Mouse (Mus musculus) adrenal gland, adult (tissue): ENCODE measurements around the gene Bysl.

Source experiments
- DNase-seq, 2 experiments: peaks; one replicate each; pipeline ENCODE4 v3.0.0; 2022 to 2023; ENCODE audit warnings: low spot score in 1 of 2; ENCODE audit not compliant: inconsistent age in 2 of 2

The Bysl gene

DNA sequence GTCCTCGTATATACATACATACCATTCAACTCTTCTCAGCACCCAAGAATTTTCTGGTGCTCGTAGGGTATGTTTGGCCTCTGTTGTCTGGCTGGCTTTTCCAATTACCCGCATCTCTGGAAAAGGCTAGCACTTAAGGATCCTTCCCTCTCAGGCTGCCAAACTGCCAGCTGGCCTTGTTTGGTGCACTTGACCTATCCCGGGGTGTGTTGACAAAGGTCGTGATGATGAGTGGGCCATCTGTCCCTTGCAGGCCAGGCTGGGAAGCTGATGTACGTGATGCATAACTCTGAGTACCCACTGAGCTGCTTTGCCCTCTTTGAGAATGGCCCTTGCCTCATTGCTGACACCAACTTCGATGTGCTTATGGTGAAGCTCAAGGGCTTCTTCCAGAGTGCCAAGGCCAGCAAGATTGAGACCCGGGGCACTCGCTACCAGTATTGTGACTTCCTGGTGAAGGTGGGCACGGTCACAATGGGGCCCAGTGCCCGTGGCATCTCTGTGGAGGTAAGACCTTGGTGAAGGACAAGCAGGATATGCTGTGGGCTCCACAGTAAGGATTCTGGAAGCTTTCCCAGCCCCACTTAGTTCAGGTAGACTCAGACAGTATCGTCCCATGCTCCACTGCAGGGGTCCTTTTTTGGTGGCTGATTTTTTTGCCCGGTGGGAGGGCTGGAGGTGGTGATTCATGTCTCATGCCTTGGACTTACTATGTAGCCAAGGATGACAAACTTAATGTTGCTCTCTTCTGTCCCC, 7.4 kb upstream of the Bysl start:
- peak in 1 of 2 experiments; percentile 61 for DNase-seq

DNA sequence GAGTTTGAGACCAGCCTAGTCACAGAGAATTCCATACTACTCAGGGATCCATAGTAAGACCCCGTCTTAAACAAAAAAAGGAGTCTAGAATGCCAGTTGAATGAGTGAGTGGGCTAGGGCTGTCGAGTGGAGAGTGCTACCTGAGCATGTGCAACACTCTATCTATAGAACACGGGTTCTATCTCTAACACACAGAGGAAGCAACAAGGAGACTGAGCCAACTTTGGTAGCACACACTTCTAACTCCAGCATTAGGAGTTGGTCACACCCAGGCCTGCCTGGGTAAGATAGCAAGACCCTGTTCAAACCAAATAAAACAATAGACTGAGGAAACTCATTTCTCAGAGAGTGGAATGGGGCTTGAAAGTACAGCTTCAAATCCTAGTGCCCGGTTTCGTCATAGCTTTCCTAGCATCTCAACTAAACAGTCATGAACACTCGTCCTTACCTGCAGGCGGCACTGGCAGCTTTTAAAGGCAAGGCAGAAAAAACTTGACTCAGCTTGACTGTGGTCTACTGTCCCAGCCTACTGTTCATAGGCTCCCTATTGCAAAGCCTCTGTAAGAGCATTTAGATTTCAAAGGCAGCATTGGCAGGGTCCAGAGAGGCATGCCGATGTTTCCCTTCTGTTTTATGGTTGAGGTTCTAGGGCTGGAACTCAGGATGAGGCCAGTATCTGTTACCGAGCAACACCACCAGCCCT, 6.5 kb upstream of the Bysl start:
- DNase-seq, result no peak

DNA sequence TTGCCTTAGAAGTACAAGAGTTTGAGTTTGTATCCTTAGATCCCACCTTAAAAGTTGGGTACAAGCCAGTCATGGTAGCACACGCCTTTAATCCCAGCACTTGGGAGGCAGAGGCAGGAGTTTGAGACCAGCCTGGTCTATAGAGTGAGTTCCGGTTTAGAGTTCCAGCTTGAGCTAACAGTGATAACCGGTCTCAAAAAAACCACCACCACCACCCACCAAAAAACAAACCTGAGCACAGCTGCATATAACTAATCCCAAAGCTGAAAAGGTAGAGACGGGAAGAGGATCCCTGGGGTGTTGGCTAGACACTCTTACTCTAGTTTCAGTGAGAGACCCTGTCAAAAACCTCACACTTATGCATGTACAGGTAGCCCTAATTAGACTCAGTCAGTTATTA, 5.4 kb upstream of the Bysl start:
- DNase-seq, result no peak

DNA sequence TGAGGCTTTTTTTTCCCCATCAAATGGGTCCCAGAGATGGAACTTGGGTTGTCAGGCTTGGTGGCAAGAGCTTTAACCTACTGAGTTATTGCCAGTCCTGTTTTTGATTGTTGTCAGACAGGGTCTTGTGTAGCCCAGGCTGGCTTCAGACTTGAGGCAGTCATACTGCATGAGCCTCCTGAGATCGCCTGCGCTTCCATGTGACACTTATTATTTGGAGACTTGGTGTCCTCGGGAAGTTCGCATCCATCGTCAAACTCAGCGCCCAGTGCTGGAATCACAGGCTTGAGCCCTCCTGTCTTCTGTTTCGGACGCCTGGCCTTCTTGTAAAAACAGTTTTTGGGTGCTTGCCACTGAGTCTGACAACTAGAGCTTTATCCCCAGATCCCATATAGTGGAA, 4.8 kb upstream of the Bysl start:
- no peak for DNase-seq

DNA sequence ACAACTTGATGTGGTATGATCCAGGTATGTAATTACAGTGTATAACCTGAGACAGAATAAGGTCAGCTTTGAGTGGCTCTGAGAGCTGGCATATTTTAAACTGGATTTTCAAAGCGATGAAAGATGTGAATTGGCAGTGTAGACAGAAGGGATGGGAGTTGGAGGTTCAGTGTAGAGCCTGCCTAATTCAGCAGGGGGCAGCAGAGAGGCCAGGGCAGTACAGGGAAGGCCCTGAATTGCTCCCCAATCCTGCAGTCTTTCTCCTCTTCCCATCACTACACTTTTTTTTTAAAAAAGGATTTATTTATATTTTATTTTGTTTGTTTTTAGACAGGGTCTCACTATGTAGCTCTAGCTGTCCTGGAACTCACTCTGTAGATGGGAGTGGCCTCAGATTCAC, 2.7 kb upstream of the Bysl start:
- peak in 1 of 2 experiments; percentile 78 for DNase-seq

DNA sequence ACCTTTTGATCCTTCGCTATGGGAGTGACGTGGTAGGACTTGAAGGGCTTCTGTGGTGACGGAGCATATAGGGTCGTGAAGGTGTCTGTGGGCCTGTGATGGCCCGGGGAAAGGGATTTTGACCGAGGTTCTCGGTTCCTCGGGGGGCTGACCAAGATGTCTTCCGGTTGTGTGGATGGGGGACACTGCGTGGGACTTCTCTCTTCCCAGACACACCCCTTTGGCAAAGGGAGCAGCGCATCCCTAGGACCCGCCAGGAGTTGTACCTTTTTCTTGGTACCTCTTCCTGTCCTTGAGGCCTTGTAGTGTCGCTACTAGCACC, 330 bp upstream of the Bysl start:
- DNase-seq, result no peak

DNA sequence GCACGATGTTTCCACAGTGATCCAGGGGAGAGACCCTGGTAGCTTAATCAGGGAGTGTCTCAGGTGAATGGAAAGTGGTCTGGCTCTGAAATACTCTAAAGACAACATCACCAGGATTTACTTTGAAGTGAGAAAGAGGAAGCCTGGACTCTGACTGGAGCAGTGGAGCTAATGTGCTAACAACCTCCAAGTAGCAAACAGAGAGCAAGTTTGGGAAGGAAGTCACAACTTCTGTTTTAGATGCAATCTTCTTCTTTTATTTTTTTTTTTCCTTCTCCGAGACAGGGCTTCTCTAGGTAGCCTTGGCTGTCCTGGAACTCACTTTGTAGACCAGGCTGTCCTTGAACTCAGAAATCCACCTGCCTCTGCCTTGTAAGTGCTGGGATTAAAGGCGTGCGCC, 2.1 kb downstream of the Bysl start:
- no peak for DNase-seq

DNA sequence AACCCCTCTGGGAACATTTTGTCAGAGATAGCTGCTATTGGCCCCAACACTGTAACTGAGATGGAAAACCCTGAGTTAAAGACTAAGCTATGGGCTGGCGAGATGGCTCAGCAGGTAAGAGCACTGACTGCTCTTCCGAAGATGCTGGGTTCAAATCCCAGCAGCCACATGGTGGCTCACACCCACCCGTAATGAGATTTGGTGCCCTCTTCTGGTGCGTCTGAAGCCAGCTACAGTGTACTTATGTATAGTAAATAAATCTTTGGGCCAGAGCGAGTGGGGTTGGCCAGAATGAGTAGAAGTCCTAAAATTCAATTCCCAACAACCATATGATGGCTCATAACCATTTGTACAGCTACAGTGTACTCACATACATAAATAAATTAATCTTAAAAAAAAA, 5.1 kb downstream of the Bysl start:
- DNase-seq, result peak in 1 of 2 experiments; percentile 65

DNA sequence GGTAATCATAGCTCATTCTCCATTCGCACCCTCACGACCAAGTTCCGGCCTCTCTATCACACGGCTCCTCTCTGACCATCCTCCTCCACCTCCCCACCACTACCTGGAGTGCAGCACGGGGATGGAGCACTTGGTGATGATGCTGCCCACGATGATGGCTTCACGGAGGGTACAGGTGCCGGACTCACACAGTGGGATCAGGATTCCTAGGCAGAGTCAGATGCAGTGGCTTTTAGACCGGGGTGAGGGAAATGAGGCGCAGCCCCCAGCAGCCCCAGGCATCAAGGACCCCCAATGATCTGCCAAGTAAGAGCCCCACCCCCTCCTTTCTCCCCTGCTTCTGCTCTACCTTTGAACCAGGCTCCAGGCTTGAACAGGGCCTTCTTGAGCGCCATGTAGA, 9.0 kb downstream of the Bysl start:
- no peak for DNase-seq

DNA sequence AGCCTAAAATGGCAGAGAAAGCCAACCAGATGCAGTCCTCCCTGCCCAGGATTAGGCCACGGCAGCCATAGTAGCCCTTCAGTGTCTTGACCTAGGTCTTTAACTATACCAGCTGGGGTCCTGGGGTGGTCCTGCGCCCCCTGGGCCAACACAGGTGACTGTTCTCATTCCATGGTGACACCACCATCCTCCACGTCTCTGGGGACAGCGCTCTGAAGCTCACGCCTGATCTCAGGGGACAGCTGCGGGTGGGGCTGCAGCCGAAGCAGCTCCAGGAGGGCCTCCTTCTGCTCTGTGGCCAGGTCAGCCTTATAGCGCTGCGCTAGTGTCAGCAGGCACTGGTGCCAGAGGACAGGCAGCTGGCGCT, 9.9 kb downstream of the Bysl start:
- peak in 1 of 2 experiments; percentile 50 for DNase-seq

DNA sequence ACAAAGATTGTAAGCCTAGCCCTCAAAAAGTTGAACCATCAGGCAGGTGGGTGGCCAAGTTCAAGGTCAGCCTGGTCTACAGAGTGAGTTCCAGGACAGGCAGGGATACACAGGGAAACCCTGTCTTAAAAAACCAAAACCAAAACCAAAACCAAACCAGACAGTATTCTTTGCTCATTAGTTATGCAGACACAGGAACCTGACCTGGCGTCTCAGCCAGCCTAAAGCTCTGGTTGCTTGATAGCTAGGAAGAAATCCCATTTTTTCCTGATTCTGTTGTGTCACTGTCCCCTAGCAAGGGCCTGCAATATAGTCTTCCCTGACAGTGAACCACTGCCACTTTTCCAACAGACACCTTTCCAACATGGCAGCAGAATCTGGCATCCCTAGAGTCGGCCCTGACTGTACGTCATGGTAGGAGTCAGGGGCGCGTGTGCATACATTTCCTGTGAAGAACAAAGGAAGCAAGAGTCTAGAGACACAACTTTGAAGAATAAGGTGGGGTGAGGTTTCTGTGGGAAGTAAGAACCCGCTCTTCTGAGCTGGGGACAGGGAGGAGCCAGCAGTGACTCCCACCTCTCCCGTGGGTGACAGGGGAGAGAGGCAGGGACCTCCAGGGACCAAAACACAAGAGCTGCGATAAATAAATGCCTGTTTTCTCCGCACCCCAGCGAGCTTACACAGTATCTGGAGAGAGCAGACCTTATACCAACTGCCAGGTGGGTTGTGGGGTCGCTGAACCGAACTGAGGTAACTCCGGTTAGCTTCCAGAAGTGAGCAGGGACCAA, 10.5 kb downstream of the Bysl start:
- DNase-seq, result no peak

DNA sequence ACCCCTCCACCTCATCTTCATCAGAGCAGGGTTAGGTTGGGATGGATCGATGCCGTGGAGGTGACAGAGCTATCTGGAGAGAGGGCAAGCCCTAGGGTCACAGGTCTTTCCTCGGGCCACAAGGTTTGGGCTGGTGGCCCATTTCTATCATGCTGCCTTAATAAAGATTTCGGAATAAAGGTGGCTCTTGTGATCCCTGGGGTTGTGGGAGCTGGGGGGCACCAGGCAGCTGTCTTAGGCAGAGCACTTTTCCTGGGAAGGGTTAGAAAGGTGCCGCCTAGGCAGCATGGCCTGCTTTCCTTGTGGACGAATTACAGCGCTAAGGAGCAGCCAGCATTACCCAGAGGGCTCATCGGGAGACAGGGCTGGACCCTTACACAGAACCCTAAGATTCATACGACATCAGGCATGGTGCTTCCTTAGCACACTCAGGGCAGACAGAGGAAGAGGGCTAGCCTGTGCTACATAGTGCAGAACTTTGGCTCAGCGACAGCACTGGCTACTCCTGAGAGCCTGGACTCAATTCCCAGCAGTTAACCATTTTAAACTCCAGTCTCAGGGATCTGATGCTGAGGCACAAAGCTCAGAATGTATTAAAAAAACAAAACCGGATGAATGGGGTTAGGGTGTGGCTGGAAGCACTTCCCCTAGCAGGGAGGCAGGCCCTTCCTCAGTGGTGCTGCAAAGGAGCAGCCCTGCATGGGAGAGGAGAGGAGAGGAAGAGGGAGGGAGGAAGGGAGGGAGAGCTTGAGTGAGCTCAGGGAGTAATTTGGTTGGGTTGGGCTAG, 11.6 kb downstream of the Bysl start:
- DNase-seq, result peak in 1 of 2 experiments; percentile 68

DNA sequence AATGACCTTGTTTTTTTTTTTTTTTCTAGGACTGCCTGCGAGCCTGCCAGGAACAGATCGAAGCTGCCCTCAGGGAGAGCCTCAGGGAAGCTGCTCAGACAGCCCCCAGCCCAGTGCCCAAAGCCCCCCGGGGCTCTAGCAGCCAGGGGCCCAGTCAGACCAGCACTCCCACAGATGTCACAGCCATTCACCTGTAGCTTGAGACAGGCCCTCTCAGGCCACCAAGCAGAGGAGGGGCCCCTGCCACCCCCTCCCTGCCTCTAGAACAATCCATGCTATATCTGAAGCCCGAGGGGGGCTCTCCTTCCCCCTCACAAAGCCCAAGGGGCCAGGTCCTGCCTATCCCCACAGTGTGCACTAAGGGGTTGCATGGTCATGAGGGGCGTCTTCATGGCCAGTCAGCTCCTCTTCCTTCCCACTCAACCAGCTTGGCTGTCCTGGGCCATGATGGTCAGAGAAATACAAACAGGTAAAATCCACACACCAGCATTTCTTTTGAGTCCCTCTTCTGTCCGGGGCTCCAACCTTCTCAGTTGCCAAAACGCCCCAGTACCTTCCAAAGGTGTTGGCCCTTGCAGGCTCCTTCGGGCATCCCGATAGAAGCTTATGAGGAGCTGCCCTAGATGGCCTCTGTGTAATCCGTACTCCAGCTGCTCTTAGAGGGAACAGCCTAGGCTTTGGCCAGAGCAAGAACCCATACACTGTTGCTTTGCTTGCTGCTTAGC, 12.6 kb downstream of the Bysl start:
- peak in 1 of 2 experiments; percentile 62 for DNase-seq

DNA sequence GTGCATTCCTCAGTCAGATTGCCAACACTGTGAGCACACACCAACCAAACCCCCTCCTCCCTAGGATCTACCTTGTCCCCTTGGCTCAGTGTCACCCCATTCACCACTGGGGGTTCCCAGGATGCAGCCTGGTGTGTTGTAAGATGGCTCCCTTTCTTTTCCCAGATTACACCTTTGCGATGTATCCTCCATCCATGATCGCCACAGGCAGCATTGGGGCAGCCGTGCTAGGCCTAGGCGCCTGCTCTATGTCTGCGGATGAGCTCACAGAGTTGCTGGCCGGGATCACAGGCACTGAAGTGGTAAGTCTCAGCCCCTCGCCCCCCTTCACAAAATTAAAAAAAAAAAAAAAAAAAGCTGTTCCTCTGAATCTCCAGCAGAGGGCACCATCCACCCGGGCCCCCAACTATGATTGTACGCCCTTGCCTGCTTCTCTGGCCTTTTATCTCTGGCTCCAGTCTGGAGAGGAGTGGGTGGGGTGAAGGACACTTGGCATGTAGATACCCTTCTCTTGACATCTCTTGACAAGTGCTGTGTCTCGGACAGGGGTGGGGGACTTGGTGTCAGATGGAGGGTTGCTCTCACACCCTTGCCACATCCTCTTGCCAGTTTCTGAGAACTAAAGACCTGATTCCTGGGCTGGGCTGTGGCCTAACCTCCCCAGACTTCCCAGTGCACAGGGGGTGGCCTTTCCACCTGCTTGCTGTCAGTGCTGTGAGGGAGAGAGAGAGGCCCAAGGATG, 13.3 kb downstream of the Bysl start:
- DNase-seq, result peak; percentile 59 to 87

DNA sequence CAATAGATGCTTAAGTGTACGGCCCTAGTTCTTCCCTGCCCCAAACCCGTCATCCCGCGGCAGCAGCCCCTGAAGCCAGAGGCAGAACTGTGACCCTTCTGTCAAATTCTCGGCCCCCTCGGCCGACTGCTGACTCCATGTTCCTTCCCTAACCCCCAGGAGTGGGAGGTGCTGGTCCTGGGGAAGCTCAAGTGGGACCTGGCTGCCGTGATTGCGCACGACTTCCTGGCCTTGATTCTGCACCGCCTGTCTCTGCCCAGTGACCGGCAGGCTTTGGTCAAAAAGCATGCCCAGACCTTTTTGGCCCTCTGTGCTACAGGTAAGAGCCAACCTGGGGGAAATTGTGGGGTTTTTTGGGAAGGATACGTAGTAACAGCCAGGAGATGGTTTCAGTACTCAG, 14.0 kb downstream of the Bysl start:
- peak; percentile 62 to 84 for DNase-seq

DNA sequence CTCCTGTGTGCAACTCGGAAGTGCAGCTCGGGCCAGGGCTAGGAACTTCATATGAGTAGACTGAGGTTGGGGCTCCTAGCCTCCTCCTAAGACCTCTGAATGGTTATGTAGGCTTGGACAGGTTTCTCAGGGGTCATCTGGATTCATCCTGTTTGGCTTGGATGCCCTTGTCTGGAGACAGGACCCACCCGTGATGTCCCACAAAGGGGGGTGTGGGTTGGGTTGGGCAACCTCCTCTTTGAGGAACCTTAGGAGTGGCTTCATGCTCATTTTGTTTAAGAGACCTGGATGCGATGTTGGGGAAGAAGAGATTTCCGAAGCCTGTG, 14.5 kb downstream of the Bysl start:
- DNase-seq, result peak in 1 of 2 experiments; percentile 75

DNA sequence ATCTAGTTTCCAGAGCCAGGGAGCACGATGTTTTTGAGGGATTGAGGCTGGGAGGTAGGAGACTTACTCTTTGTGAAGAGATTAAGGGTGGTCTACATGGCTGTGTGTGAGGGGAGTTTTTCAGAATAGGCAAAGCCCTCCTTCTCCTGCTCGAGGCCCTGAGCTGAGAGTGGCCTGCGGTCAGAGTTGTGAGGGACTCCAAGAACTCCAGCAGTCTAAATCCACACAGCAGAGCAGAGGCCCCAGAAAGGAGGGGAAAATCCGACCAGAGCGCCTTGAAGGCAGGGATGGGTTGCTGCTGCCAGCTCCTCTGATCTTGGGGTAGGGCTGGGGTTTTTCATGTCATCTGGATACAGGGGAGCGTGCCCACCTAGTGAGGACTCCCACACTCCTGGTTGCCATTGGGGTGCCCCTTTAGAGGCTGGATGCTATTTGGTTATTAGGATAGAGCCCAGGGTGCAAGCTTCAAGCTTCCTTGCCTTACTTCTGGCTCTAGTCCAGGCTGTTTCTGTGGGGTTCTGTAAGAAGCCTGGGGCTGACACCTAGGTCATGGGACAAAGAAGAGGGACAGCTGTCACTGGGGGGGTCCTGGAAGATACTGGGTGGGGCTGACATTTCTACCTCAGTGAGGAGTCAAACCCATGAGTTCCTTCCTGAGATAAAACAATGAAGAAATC, 15.0 kb downstream of the Bysl start:
- DNase-seq, result peak; percentile 44 to 75

DNA sequence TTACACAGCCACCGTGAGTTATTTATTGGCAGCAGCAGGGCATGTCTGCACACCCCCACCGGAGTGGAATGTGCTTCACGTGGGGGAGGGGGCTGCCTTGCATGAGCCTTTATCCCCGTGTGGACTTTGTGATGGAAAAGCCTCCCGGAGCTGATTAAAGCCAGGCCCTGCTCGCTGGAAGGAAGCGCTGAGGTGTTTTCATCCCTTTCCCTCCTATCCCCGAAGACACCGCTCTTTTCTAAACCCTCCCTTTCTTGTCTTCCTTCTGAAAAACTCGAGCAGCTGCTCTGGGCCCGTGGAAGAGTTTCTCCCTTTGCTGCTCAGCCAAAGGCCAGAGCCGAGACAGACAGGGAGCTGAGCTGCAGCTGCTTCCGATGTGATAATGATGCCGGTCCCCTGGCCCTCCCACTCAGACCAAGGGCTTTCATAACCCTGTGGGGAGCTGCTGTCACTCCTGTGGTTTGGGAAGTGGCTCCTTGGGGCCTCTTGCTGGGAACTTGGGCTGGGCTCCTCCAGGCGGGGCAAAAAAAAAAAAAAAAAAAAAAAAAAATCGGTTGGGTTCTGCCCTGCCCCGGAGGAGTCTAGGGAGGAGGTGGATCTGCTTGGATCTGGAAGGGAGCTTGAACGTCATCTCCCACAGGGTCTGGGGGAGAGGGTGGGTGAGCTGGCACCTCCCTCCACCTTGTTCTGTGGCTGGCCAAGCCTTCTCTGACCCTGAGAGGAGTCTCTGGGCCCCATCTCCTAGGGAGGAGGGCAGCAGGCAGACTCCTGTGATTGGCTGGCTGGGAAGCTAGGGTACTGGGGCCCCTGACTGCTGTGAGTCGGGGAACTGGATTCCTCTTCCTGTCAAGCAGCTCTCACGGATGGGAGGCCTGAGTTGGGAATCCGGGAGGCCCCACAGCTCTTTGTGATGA, 15.8 kb downstream of the Bysl start:
- peak; percentile 80 to 91 for DNase-seq

DNA sequence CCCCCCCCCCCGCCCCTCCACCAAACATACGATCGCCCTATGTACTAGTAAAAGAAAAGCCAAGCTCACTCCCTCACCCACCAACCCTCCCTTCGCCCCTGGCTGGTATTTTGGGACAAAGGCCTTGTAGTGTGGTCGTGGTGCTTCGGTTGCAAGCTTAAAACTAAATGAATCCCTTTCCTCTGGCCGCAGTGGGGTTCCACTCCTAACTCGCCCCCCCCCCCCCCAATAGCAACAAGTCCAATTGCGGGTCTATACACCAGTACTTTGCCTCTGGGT, 16.4 kb downstream of the Bysl start:
- no peak for DNase-seq
